Mouse (Mus musculus) ES-Bruce4 (cell line): ENCODE measurements at regions not wholly inside any gene's neighbourhood (a gene's known extent, or its start where the extent isn't known, plus 50 kb on each side); places are given as distances from the start of the nearest gene placed in this dataset.

ENCODE experiments used
- CTCF ChIP-seq: IDR thresholded peaks from one replicate; pipeline ENCODE4 v1.8.1; 2011; ENCODE audit warnings: low read depth, low read length
- EP300 ChIP-seq: IDR thresholded peaks from 2 replicates; pipeline ENCODE4 v1.6.1; 2011; ENCODE audit warnings: low read depth, low read length; ENCODE audit not compliant: insufficient read depth
- POLR2A ChIP-seq: IDR thresholded peaks from one replicate; pipeline ENCODE4 v1.8.1; 2011; ENCODE audit warnings: low read length; ENCODE audit not compliant: insufficient read depth

- TF ChIP-seq POLR2A (no peak), CTCF (peak; percentile 85), EP300 (no peak)
Observed at GRCm38 (mm10) chr17:45251034-45251730, 182.4 kb downstream of the Cdc5l start.
